Mouse (Mus musculus) cerebellum, adult 2 months (tissue): ENCODE data around the gene Lmx1b. TPM values are rescaled to one million over a fixed set of nuclear protein-coding genes. Genes with fewer than 3 reads are reported as not detected.

Experiments used
- DNase-seq, 2 experiments: peaks; one replicate each; pipeline ENCODE4 v3.0.0; 2021
- H3K27ac ChIP-seq: fragments of 200-500 bp; 2 replicates; pipeline ENCODE4 v1.5.1; 2012; ENCODE audit warnings: low read length, control low read depth, inconsistent platforms; ENCODE audit not compliant: insufficient read depth
- H3K27me3 ChIP-seq: fragments of 200-500 bp; 2 replicates; pipeline ENCODE4 v1.6.1; 2012; ENCODE audit warnings: inconsistent platforms, mild to moderate bottlenecking, low read length, moderate library complexity; ENCODE audit not compliant: control insufficient read depth, insufficient read depth
- H3K4me1 ChIP-seq: fragments of 200-500 bp; 2 replicates; pipeline ENCODE4 v1.6.1; 2011; ENCODE audit warnings: low read length; ENCODE audit not compliant: control insufficient read depth, insufficient read depth
- H3K4me3 ChIP-seq: fragments of 200-500 bp; replicated peaks from 2 replicates; pipeline ENCODE3; 2011; ENCODE audit warnings: mild to moderate bottlenecking, low read depth, low read length, control low read depth; ENCODE audit not compliant: insufficient read depth
- CTCF ChIP-seq: fragments of 200-500 bp; IDR thresholded peaks from 2 replicates; pipeline ENCODE4 v1.5.1; 2011; ENCODE audit warnings: low read depth, mild to moderate bottlenecking, control low read depth, low read length, moderate library complexity, borderline replicate concordance; ENCODE audit not compliant: insufficient read depth
- POLR2A ChIP-seq: fragments of 200-500 bp; IDR thresholded peaks from 2 replicates; pipeline ENCODE4 v1.6.1; 2011; ENCODE audit warnings: low read length, control low read depth, borderline replicate concordance; ENCODE audit not compliant: insufficient read depth
- WGBS: fragments of 180-500 bp; shearing (Covaris S2); methylation state at CpG from one replicate; pipeline ENCODE4 v1.1.7; 2018; 5-methylcytosine and 5-hydroxymethylcytosine counted together
- polyA plus RNA-seq: library from polyadenylated mRNA; depleted of rRNA; stranded (reverse); fragments of >200 nt; gene quantifications from 2 replicates; pipeline ENCODE4 v1.2.3, GENCODE M21; 2012

Lmx1b gene
- polyA plus RNA-seq, 1 experiment: 0.84 TPM

GRCm38 (mm10) chr2:33635323-33636116 lies 4.8 kb downstream of the Lmx1b start:
- H3K4me1 ChIP-seq: no peaks in the 10 kb centered on the region

GRCm38 (mm10) chr2:33634481-33635090 lies 5.7 kb downstream of the Lmx1b start:
- no peak for DNase-seq
- H3K4me1 ChIP-seq: no peaks in the 10 kb centered on the region
- 28% methylated on average over 4 of the region's 4 CpGs for WGBS
- TF ChIP-seq POLR2A (no peak), CTCF (no peak)
- H3K4me3 ChIP-seq: no peak overlapping the region
- H3K27me3 ChIP-seq: peaks cover 13% of the 10 kb centered on the region; the same call in 1 of the 2 replicates
- H3K27ac ChIP-seq: no peak overlapping the region

More at GRCm38 (mm10) chr2:33635323-33636116, 4.8 kb downstream of the Lmx1b start:
- no peak for DNase-seq
- 11% methylated on average over 19 of the region's 19 CpGs for WGBS
- H3K27me3 ChIP-seq: peaks cover 15% of the 10 kb centered on the region; the same call in 1 of the 2 replicates
- TF ChIP-seq CTCF (no peak), POLR2A (no peak)
- H3K27ac ChIP-seq: no peak overlapping the region
- no peak overlapping the region for H3K4me3 ChIP-seq

- no peak overlapping the region for H3K27ac ChIP-seq
- peaks cover 8% of the 10 kb centered on the region; the same call in 1 of the 2 replicates for H3K27me3 ChIP-seq
- DNase-seq: no peak
- no peaks in the 10 kb centered on the region for H3K4me1 ChIP-seq
- no peak overlapping the region for H3K4me3 ChIP-seq
- 32% methylated on average over 5 of the region's 5 CpGs for WGBS
- TF ChIP-seq POLR2A: no peak
- no peak for TF ChIP-seq CTCF
Measured at GRCm38 (mm10) chr2:33633955-33634354, 6.4 kb downstream of the Lmx1b start.

GRCm38 (mm10) chr2:33633237-33633636 lies 7.1 kb downstream of the Lmx1b start:
- Histone ChIP-seq H3K4me1 (no peaks in the 10 kb centered on the region), H3K27me3 (peaks cover 8% of the 10 kb centered on the region; the same call in 1 of the 2 replicates), H3K27ac (no peak overlapping the region), H3K4me3 (no peak overlapping the region)
- WGBS: 41% methylated on average over 5 of the region's 5 CpGs
- no peak for DNase-seq
- TF ChIP-seq POLR2A (no peak), CTCF (no peak)

GRCm38 (mm10) chr2:33632551-33633059 lies 7.7 kb downstream of the Lmx1b start:
- TF ChIP-seq POLR2A: no peak
- no peak for TF ChIP-seq CTCF
- Histone ChIP-seq H3K27me3 (peaks cover 8% of the 10 kb centered on the region; the same call in 1 of the 2 replicates), H3K4me3 (no peak overlapping the region), H3K4me1 (no peaks in the 10 kb centered on the region), H3K27ac (no peak overlapping the region)
- no peak for DNase-seq
- WGBS: 28% methylated on average over 5 of the region's 5 CpGs

- no peak for DNase-seq
- Histone ChIP-seq H3K4me3 (no peak overlapping the region), H3K27me3 (peaks cover 5% of the 10 kb centered on the region; the same call in 1 of the 2 replicates), H3K27ac (no peak overlapping the region), H3K4me1 (no peaks in the 10 kb centered on the region)
- TF ChIP-seq POLR2A (no peak), CTCF (no peak)
- 2% methylated on average over 31 of the region's 31 CpGs for WGBS
Measured at GRCm38 (mm10) chr2:33631708-33632343, 8.5 kb downstream of the Lmx1b start.

GRCm38 (mm10) chr2:33631022-33631707 lies 9.1 kb downstream of the Lmx1b start:
- Histone ChIP-seq H3K27ac (no peak overlapping the region), H3K27me3 (peaks cover 5% of the 10 kb centered on the region; the same call in 1 of the 2 replicates), H3K4me3 (no peak overlapping the region), H3K4me1 (no peaks in the 10 kb centered on the region)
- no peak for TF ChIP-seq POLR2A
- TF ChIP-seq CTCF: no peak
- no peak for DNase-seq
- 2% methylated on average over 40 of the region's 40 CpGs for WGBS
